In genomic region chr15:79162301-79162700, GRCm38 (mm10) we compare ENCODE assay signal across 16 mouse cellular contexts. TPM values are rescaled to one million over a fixed set of nuclear protein-coding genes. Genes with fewer than 3 reads are reported as not detected.
DNase-seq lines count a peak whose midpoint lies in the region; ATAC-seq lines count a peak whose summit lies in the region.
"Had no signal": no experiment of that assay in that cellular context is flagged by ENCODE, and none has a peak within 500 bp of the region (broad histone marks: within the 10 kb centered on the region; RNA-seq: fewer than 3 reads in every experiment).

No protein-coding gene starts in this region.

- ATAC-seq in intestine, embryonic 14.5 days (replicated peaks; ENCODE audit: low FRiP score, low TSS enrichment, low read depth), result no peak
- ATAC-seq in intestine, embryonic 15.5 days, result no peak
- ATAC-seq in granulocyte monocyte progenitor cell, adult 5-6 weeks (replicated peaks; ENCODE audit: poor library complexity, severe bottlenecking), result peak; percentile 67
- ATAC-seq in limb, embryonic 15.5 days (ENCODE audit: insufficient number of reproducible peaks, low FRiP score, low TSS enrichment, low read depth), result no peak

- H3K9me3 ChIP-seq in intestine, embryonic 14.5 days (ENCODE audit: control insufficient read depth, low read length), result no peaks in the 10 kb centered on the region
- H3K9me3 ChIP-seq in intestine, embryonic 15.5 days, result no peaks in the 10 kb centered on the region
- H3K9me3 ChIP-seq in limb, embryonic 15.5 days, result no peaks in the 10 kb centered on the region
- H3K9me3 ChIP-seq: G1E; megakaryocyte, embryonic 14.5 days had no signal

- 71% methylated on average over 7 of the region's 7 CpGs for WGBS in intestine, embryonic 14.5 days
- WGBS in intestine, embryonic 15.5 days, result 63% methylated on average over 7 of the region's 7 CpGs
- WGBS in limb, embryonic 15.5 days, result 73% methylated on average over 7 of the region's 7 CpGs

- no peak overlapping the region for H3K4me2 ChIP-seq in intestine, embryonic 14.5 days (ENCODE audit: low read length)
- H3K4me2 ChIP-seq in intestine, embryonic 15.5 days (replicated peaks), result no peak overlapping the region
- H3K4me2 ChIP-seq in limb, embryonic 15.5 days, result no peak overlapping the region

- peak overlapping the region; percentile 17; the same call in 1 of the 2 replicates for H3K9ac ChIP-seq in intestine, embryonic 14.5 days (ENCODE audit: low read length)
- no peak overlapping the region for H3K9ac ChIP-seq in intestine, embryonic 15.5 days
- no peak overlapping the region for H3K9ac ChIP-seq in limb, embryonic 15.5 days

- H3K4me3 ChIP-seq in intestine, embryonic 14.5 days (ENCODE audit: low read depth, low read length), result peak overlapping the region; percentile 26; the same call in 1 of the 2 replicates
- no peak overlapping the region; the same call in 1 of the 2 replicates for H3K4me3 ChIP-seq in intestine, embryonic 15.5 days (replicated peaks)
- H3K4me3 ChIP-seq in limb, embryonic 15.5 days, result peak overlapping the region; percentile 28; the same call in 1 of the 2 replicates
- H3K4me3 ChIP-seq: megakaryocyte, embryonic 14.5 days; myocyte had no signal

- no peak overlapping the region for H3K27ac ChIP-seq in intestine, embryonic 14.5 days (ENCODE audit: low read depth)
- H3K27ac ChIP-seq in intestine, embryonic 15.5 days, result no peak overlapping the region
- no peak overlapping the region for H3K27ac ChIP-seq in limb, embryonic 15.5 days

- DNase-seq in intestine, embryonic 14.5 days (ENCODE audit: low spot score), result no peak
- DNase-seq in NIH3T3 (ENCODE audit: low read depth) (peak; percentile 58), liver (no peak)
- no peak for DNase-seq in thymus, adult 18-20 months
- DNase-seq in layer of hippocampus, adult 11-12 months (ENCODE audit: low spot score), result no peak
- DNase-seq: cerebellum, adult 9-10 months; heart, adult 11 months; kidney, adult 18-20 months; right cerebral cortex, adult 18-20 months; thymus, postnatal 25 days had no signal

- peaks cover 63% of the 10 kb centered on the region for H3K27me3 ChIP-seq in intestine, embryonic 14.5 days (replicated peaks; ENCODE audit: control insufficient read depth, insufficient read depth, low read length)
- H3K27me3 ChIP-seq in intestine, embryonic 15.5 days (replicated peaks), result peaks cover 83% of the 10 kb centered on the region
- peaks cover 88% of the 10 kb centered on the region for H3K27me3 ChIP-seq in limb, embryonic 15.5 days

- no peaks in the 10 kb centered on the region for H3K4me1 ChIP-seq in intestine, embryonic 14.5 days (replicated peaks; ENCODE audit: control insufficient read depth, insufficient read depth, low read length)
- H3K4me1 ChIP-seq in intestine, embryonic 15.5 days (replicated peaks), result 0 out of 2 replicates have a peak, but pooled peaks cover 8% of the 10 kb centered on the region
- peaks cover 15% of the 10 kb centered on the region for H3K4me1 ChIP-seq in limb, embryonic 15.5 days

- H3K36me3 ChIP-seq in intestine, embryonic 14.5 days (ENCODE audit: control insufficient read depth, insufficient read depth, low read length), result no peaks in the 10 kb centered on the region
- no peaks in the 10 kb centered on the region for H3K36me3 ChIP-seq in intestine, embryonic 15.5 days
- no peaks in the 10 kb centered on the region for H3K36me3 ChIP-seq in limb, embryonic 15.5 days
- H3K36me3 ChIP-seq: G1E had no signal

RNA-seq across cellular contexts. Expression of gene Sox10, which starts 2.7 kb away (rescaled TPM):
- 17.2 TPM in 2 replicates for polyA plus RNA-seq in intestine, embryonic 14.5 days (2014; fragmentation: Nextera tagmentation; extraction: Ambion mirVana)
- 7.9 and 8.2 TPM in 2 replicates for polyA plus RNA-seq in intestine, embryonic 15.5 days (2015; fragmentation: Nextera tagmentation; extraction: Ambion mirVana)
- total RNA-seq in granulocyte monocyte progenitor cell, adult 5-6 weeks (2014; fragmentation: Nextera tagmentation), result not detected in 2 replicates
- not detected in 2 replicates for total RNA-seq in granulocyte monocyte progenitor cell, adult 5-6 weeks (2017)
- polyA plus RNA-seq in limb, embryonic 15.5 days (2015; fragmentation: Nextera tagmentation; extraction: Ambion mirVana), result 4.2 and 5.2 TPM in 2 replicates
- polyA plus RNA-seq: G1E, myocyte had no signal

RNA-seq across cellular contexts. Expression of gene 1700088E04Rik, which starts 21.2 kb away (rescaled TPM):
- 7.4 and 8.2 TPM in 2 replicates for polyA plus RNA-seq in intestine, embryonic 14.5 days (2014; fragmentation: Nextera tagmentation; extraction: Ambion mirVana)
- polyA plus RNA-seq in intestine, embryonic 15.5 days (2015; fragmentation: Nextera tagmentation; extraction: Ambion mirVana), result 4.5 and 5.7 TPM in 2 replicates
- total RNA-seq in granulocyte monocyte progenitor cell, adult 5-6 weeks (2014; fragmentation: Nextera tagmentation), result not detected in 2 replicates
- not detected in 2 replicates for total RNA-seq in granulocyte monocyte progenitor cell, adult 5-6 weeks (2017)
- 6.3 and 8.5 TPM in 2 replicates for polyA plus RNA-seq in limb, embryonic 15.5 days (2015; fragmentation: Nextera tagmentation; extraction: Ambion mirVana)

RNA-seq across cellular contexts. Expression of gene Polr2f, which starts 21.5 kb away (rescaled TPM):
- polyA plus RNA-seq in intestine, embryonic 14.5 days (2014; fragmentation: Nextera tagmentation; extraction: Ambion mirVana), result 398 and 414 TPM in 2 replicates
- polyA plus RNA-seq in intestine, embryonic 15.5 days (2015; fragmentation: Nextera tagmentation; extraction: Ambion mirVana), result 311 and 328 TPM in 2 replicates
- 60.5 and 134 TPM in 2 replicates for total RNA-seq in granulocyte monocyte progenitor cell, adult 5-6 weeks (2014; fragmentation: Nextera tagmentation)
- 91.1 and 113 TPM in 2 replicates for total RNA-seq in granulocyte monocyte progenitor cell, adult 5-6 weeks (2017)
- 295 and 310 TPM in 2 replicates for polyA plus RNA-seq in limb, embryonic 15.5 days (2015; fragmentation: Nextera tagmentation; extraction: Ambion mirVana)

RNA-seq across cellular contexts. Expression of gene Micall1, which starts 53.6 kb away (rescaled TPM):
- polyA plus RNA-seq in intestine, embryonic 14.5 days (2014; fragmentation: Nextera tagmentation; extraction: Ambion mirVana), result 9.3 and 9.9 TPM in 2 replicates
- polyA plus RNA-seq in intestine, embryonic 15.5 days (2015; fragmentation: Nextera tagmentation; extraction: Ambion mirVana), result 8.3 TPM in 2 replicates
- total RNA-seq in granulocyte monocyte progenitor cell, adult 5-6 weeks (2014; fragmentation: Nextera tagmentation), result 7.6 and 13.5 TPM in 2 replicates
- 4.1 and 7.1 TPM in 2 replicates for total RNA-seq in granulocyte monocyte progenitor cell, adult 5-6 weeks (2017)
- polyA plus RNA-seq in limb, embryonic 15.5 days (2015; fragmentation: Nextera tagmentation; extraction: Ambion mirVana), result 15.1 and 16.3 TPM in 2 replicates
